Mouse (Mus musculus): ENCODE measurements around the gene Daglb. TPM values are rescaled to one million over a fixed set of nuclear protein-coding genes. Genes with fewer than 3 reads are reported as not detected.
"Not testable (repeated sequence)": the region's sequence is repeated elsewhere in the genome, so short reads cannot be mapped to it uniquely, and the experiment has no call there.

Daglb gene
- polyA plus RNA-seq, 1 experiment from 2014 or later = 17.7 TPM

- no peaks in the 10 kb centered on the region for H3K9me3 ChIP-seq (ENCODE audit: control insufficient read depth, low read length)
- no peaks in the 10 kb centered on the region for H3K4me1 ChIP-seq (replicated peaks; ENCODE audit: control insufficient read depth, insufficient read depth, low read length)
- no peak for ATAC-seq
- H3K4me3 ChIP-seq (replicated peaks; ENCODE audit: low read length) = no peak overlapping the region
- no peak overlapping the region for H3K4me2 ChIP-seq (ENCODE audit: low read length)
- no peak overlapping the region for H3K9ac ChIP-seq (replicated peaks; ENCODE audit: low read depth, low read length)
- 90% methylated on average over 7 of the region's 7 CpGs for WGBS
- H3K36me3 ChIP-seq (ENCODE audit: control insufficient read depth, insufficient read depth) = peaks cover 12% of the 10 kb centered on the region
- no peaks in the 10 kb centered on the region for H3K27me3 ChIP-seq (replicated peaks; ENCODE audit: control insufficient read depth, insufficient read depth, low read length)
- no peak overlapping the region for H3K27ac ChIP-seq (ENCODE audit: low read length)
Observed at GRCm38 (mm10) chr5:143499197-143499596, 34.8 kb downstream of the Daglb start.

GRCm38 (mm10) chr5:143499686-143500085 is 35.3 kb downstream of the Daglb start:
- Histone ChIP-seq H3K9ac (replicated peaks; ENCODE audit: low read depth, low read length) (no peak overlapping the region), H3K36me3 (ENCODE audit: control insufficient read depth, insufficient read depth) (peaks cover 12% of the 10 kb centered on the region; the same call in 1 of the 2 replicates), H3K9me3 (ENCODE audit: control insufficient read depth, low read length) (no peaks in the 10 kb centered on the region), H3K4me1 (replicated peaks; ENCODE audit: control insufficient read depth, insufficient read depth, low read length) (no peaks in the 10 kb centered on the region), H3K4me2 (ENCODE audit: low read length) (no peak overlapping the region), H3K27me3 (replicated peaks; ENCODE audit: control insufficient read depth, insufficient read depth, low read length) (no peaks in the 10 kb centered on the region), H3K27ac (ENCODE audit: low read length) (no peak overlapping the region), H3K4me3 (replicated peaks; ENCODE audit: low read length) (no peak overlapping the region)
- 90% methylated on average over 4 of the region's 4 CpGs for WGBS
- no peak for ATAC-seq

GRCm38 (mm10) chr5:143500711-143501110 is 36.3 kb downstream of the Daglb start:
- ATAC-seq; H3K4me2 ChIP-seq (ENCODE audit: low read length); H3K27ac ChIP-seq (ENCODE audit: low read length); H3K4me1 ChIP-seq (replicated peaks; ENCODE audit: control insufficient read depth, insufficient read depth, low read length); H3K9ac ChIP-seq (replicated peaks; ENCODE audit: low read depth, low read length); H3K4me3 ChIP-seq (replicated peaks; ENCODE audit: low read length); H3K27me3 ChIP-seq (replicated peaks; ENCODE audit: control insufficient read depth, insufficient read depth, low read length); H3K9me3 ChIP-seq (ENCODE audit: control insufficient read depth, low read length): not testable (repeated sequence)
- H3K36me3 ChIP-seq (ENCODE audit: control insufficient read depth, insufficient read depth) = peaks cover 12% of the 10 kb centered on the region; the same call in 1 of the 2 replicates
- 92% methylated on average over 12 of the region's 14 CpGs for WGBS

GRCm38 (mm10) chr5:143501140-143501539 is 36.8 kb downstream of the Daglb start:
- 85% methylated on average over 8 of the region's 8 CpGs for WGBS
- no peak overlapping the region for H3K9ac ChIP-seq (replicated peaks; ENCODE audit: low read depth, low read length)
- H3K4me1 ChIP-seq (replicated peaks; ENCODE audit: control insufficient read depth, insufficient read depth, low read length) = no peaks in the 10 kb centered on the region
- H3K4me3 ChIP-seq (replicated peaks; ENCODE audit: low read length) = no peak overlapping the region
- no peak for ATAC-seq
- no peak overlapping the region for H3K4me2 ChIP-seq (ENCODE audit: low read length)
- no peaks in the 10 kb centered on the region for H3K9me3 ChIP-seq (ENCODE audit: control insufficient read depth, low read length)
- H3K27me3 ChIP-seq (replicated peaks; ENCODE audit: control insufficient read depth, insufficient read depth, low read length) = no peaks in the 10 kb centered on the region
- no peak overlapping the region for H3K27ac ChIP-seq (ENCODE audit: low read length)
- H3K36me3 ChIP-seq (ENCODE audit: control insufficient read depth, insufficient read depth) = peaks cover 12% of the 10 kb centered on the region; the same call in 1 of the 2 replicates

- WGBS = 83% methylated on average over 2 of the region's 2 CpGs
- Histone ChIP-seq H3K27ac (ENCODE audit: low read length) (no peak overlapping the region), H3K9me3 (ENCODE audit: control insufficient read depth, low read length) (no peaks in the 10 kb centered on the region)
Observed at GRCm38 (mm10) chr5:143501649-143502048, 37.3 kb downstream of the Daglb start.

GRCm38 (mm10) chr5:143502899-143503557 is 38.6 kb downstream of the Daglb start:
- H3K9me3 ChIP-seq (ENCODE audit: control insufficient read depth, low read length) = no peaks in the 10 kb centered on the region
- ATAC-seq = no peak
- H3K27ac ChIP-seq (ENCODE audit: low read length) = no peak overlapping the region
- no peak overlapping the region for H3K4me2 ChIP-seq (ENCODE audit: low read length)
- H3K4me3 ChIP-seq (replicated peaks; ENCODE audit: low read length) = no peak overlapping the region
- H3K9ac ChIP-seq (replicated peaks; ENCODE audit: low read depth, low read length) = no peak overlapping the region
- peaks cover 16% of the 10 kb centered on the region; the same call in 1 of the 2 replicates for H3K36me3 ChIP-seq (ENCODE audit: control insufficient read depth, insufficient read depth)
- WGBS = 91% methylated on average over 19 of the region's 19 CpGs
- no peaks in the 10 kb centered on the region for H3K4me1 ChIP-seq (replicated peaks; ENCODE audit: control insufficient read depth, insufficient read depth, low read length)
- H3K27me3 ChIP-seq (replicated peaks; ENCODE audit: control insufficient read depth, insufficient read depth, low read length) = no peaks in the 10 kb centered on the region

More at GRCm38 (mm10) chr5:143501649-143502048, 37.3 kb downstream of the Daglb start:
- Histone ChIP-seq H3K4me1 (replicated peaks; ENCODE audit: control insufficient read depth, insufficient read depth, low read length) (no peaks in the 10 kb centered on the region), H3K4me3 (replicated peaks; ENCODE audit: low read length) (no peak overlapping the region), H3K4me2 (ENCODE audit: low read length) (no peak overlapping the region), H3K36me3 (ENCODE audit: control insufficient read depth, insufficient read depth) (peaks cover 12% of the 10 kb centered on the region; the same call in 1 of the 2 replicates), H3K27me3 (replicated peaks; ENCODE audit: control insufficient read depth, insufficient read depth, low read length) (no peaks in the 10 kb centered on the region), H3K9ac (replicated peaks; ENCODE audit: low read depth, low read length) (no peak overlapping the region)
- ATAC-seq = no peak

GRCm38 (mm10) chr5:143503740-143504139 is 39.4 kb downstream of the Daglb start:
- Histone ChIP-seq H3K9ac (replicated peaks; ENCODE audit: low read depth, low read length) (no peak overlapping the region), H3K27me3 (replicated peaks; ENCODE audit: control insufficient read depth, insufficient read depth, low read length) (no peaks in the 10 kb centered on the region), H3K27ac (ENCODE audit: low read length) (no peak overlapping the region), H3K9me3 (ENCODE audit: control insufficient read depth, low read length) (no peaks in the 10 kb centered on the region), H3K4me3 (replicated peaks; ENCODE audit: low read length) (no peak overlapping the region), H3K36me3 (ENCODE audit: control insufficient read depth, insufficient read depth) (peaks cover 16% of the 10 kb centered on the region; the same call in 1 of the 2 replicates), H3K4me2 (ENCODE audit: low read length) (no peak overlapping the region), H3K4me1 (replicated peaks; ENCODE audit: control insufficient read depth, insufficient read depth, low read length) (peaks cover 4% of the 10 kb centered on the region; the same call in 1 of the 2 replicates)
- ATAC-seq = no peak
- 96% methylated on average over 6 of the region's 6 CpGs for WGBS

GRCm38 (mm10) chr5:143504453-143504852 is 40.1 kb downstream of the Daglb start:
- Histone ChIP-seq H3K4me3 (replicated peaks; ENCODE audit: low read length) (no peak overlapping the region), H3K9me3 (ENCODE audit: control insufficient read depth, low read length) (no peaks in the 10 kb centered on the region), H3K9ac (replicated peaks; ENCODE audit: low read depth, low read length) (no peak overlapping the region), H3K4me1 (replicated peaks; ENCODE audit: control insufficient read depth, insufficient read depth, low read length) (peaks cover 4% of the 10 kb centered on the region; the same call in 1 of the 2 replicates), H3K4me2 (ENCODE audit: low read length) (no peak overlapping the region), H3K27ac (ENCODE audit: low read length) (no peak overlapping the region), H3K36me3 (ENCODE audit: control insufficient read depth, insufficient read depth) (peaks cover 16% of the 10 kb centered on the region; the same call in 1 of the 2 replicates), H3K27me3 (replicated peaks; ENCODE audit: control insufficient read depth, insufficient read depth, low read length) (no peaks in the 10 kb centered on the region)
- WGBS = 62% methylated on average over 3 of the region's 3 CpGs
- ATAC-seq = no peak

- Histone ChIP-seq H3K27ac (ENCODE audit: low read length) (no peak overlapping the region), H3K36me3 (ENCODE audit: control insufficient read depth, insufficient read depth) (peaks cover 16% of the 10 kb centered on the region; the same call in 1 of the 2 replicates), H3K9me3 (ENCODE audit: control insufficient read depth, low read length) (no peaks in the 10 kb centered on the region), H3K27me3 (replicated peaks; ENCODE audit: control insufficient read depth, insufficient read depth, low read length) (no peaks in the 10 kb centered on the region), H3K4me3 (replicated peaks; ENCODE audit: low read length) (no peak overlapping the region), H3K4me2 (ENCODE audit: low read length) (no peak overlapping the region), H3K4me1 (replicated peaks; ENCODE audit: control insufficient read depth, insufficient read depth, low read length) (peaks cover 4% of the 10 kb centered on the region; the same call in 1 of the 2 replicates), H3K9ac (replicated peaks; ENCODE audit: low read depth, low read length) (no peak overlapping the region)
- WGBS = 80% methylated on average over 8 of the region's 8 CpGs
- no peak for ATAC-seq
Observed at GRCm38 (mm10) chr5:143505056-143505455, 40.7 kb downstream of the Daglb start.
